Mouse (Mus musculus): ENCODE data around the gene Nwd2.

Gene Nwd2

GRCm38 (mm10) chr5:63755092-63755761, 106.3 kb downstream of the Nwd2 start:
- in situ Hi-C loops (cut with MboI, MseI) = loop anchor here (25.0 kb wide), 1 partner anchor 818 kb away; no protein-coding TSS in a partner anchor

GRCm38 (mm10) chr5:63755938-63756337, 107.0 kb downstream of the Nwd2 start:
- in situ Hi-C loops (cut with MboI, MseI) = loop anchor here (25.0 kb wide), 1 partner anchor 819 kb away; no protein-coding TSS in a partner anchor

- in situ Hi-C loops (cut with MboI, MseI) = loop anchor here (25.0 kb wide), 1 partner anchor 829 kb away; no protein-coding TSS in a partner anchor
Observed at GRCm38 (mm10) chr5:63765886-63766285, 117.0 kb downstream of the Nwd2 start.

- in situ Hi-C loops (cut with MboI, MseI) = loop anchor here (25.0 kb wide), 1 partner anchor 829 kb away; no protein-coding TSS in a partner anchor
Observed at GRCm38 (mm10) chr5:63766715-63767114, 117.8 kb downstream of the Nwd2 start.

- in situ Hi-C loops (cut with MboI, MseI) = loop anchor here (25.0 kb wide), 1 partner anchor 830 kb away; no protein-coding TSS in a partner anchor
Observed at GRCm38 (mm10) chr5:63767464-63767863, 118.6 kb downstream of the Nwd2 start.

- in situ Hi-C loops (cut with MboI, MseI) = loop anchor here (25.0 kb wide), 1 partner anchor 831 kb away; no protein-coding TSS in a partner anchor
Observed at GRCm38 (mm10) chr5:63768220-63768619, 119.3 kb downstream of the Nwd2 start.

GRCm38 (mm10) chr5:63772971-63773370, 124.1 kb downstream of the Nwd2 start:
- in situ Hi-C loops (cut with MboI, MseI) = loop anchor here (25.0 kb wide), 1 partner anchor 836 kb away; no protein-coding TSS in a partner anchor

GRCm38 (mm10) chr5:63773603-63774002, 124.7 kb downstream of the Nwd2 start:
- in situ Hi-C loops (cut with MboI, MseI) = loop anchor here (25.0 kb wide), 1 partner anchor 836 kb away; no protein-coding TSS in a partner anchor

GRCm38 (mm10) chr5:63788156-63788826, 139.4 kb downstream of the Nwd2 start:
- in situ Hi-C loops (cut with MboI, MseI) = no loop called here

GRCm38 (mm10) chr5:63811819-63812508, 163.1 kb downstream of the Nwd2 start, which contains the start of gene 0610040J01Rik:
Gene 0610040J01Rik, plus strand, starts transcription at chr5:63812363.
- in situ Hi-C loops (cut with MboI, MseI) = loop anchor here (5.0 kb wide), 2 partner anchors 75 to 250 kb away; no protein-coding TSS in a partner anchor

- in situ Hi-C loops (cut with MboI, MseI) = loop anchor here (5.0 kb wide), 2 partner anchors 75 to 250 kb away; no protein-coding TSS in a partner anchor
Observed at GRCm38 (mm10) chr5:63812509-63812865, 163.6 kb downstream of the Nwd2 start.

- in situ Hi-C loops (cut with MboI, MseI) = no loop called here
Observed at GRCm38 (mm10) chr5:63816643-63817042, 167.7 kb downstream of the Nwd2 start.

- in situ Hi-C loops (cut with MboI, MseI) = no loop called here
Observed at GRCm38 (mm10) chr5:63817270-63817669, 168.4 kb downstream of the Nwd2 start.

- in situ Hi-C loops (cut with MboI, MseI) = no loop called here
Observed at GRCm38 (mm10) chr5:63818975-63819374, 170.1 kb downstream of the Nwd2 start.

GRCm38 (mm10) chr5:63819519-63819918, 170.6 kb downstream of the Nwd2 start:
- in situ Hi-C loops (cut with MboI, MseI) = no loop called here

GRCm38 (mm10) chr5:63821176-63821575, 172.3 kb downstream of the Nwd2 start:
- in situ Hi-C loops (cut with MboI, MseI) = no loop called here

- in situ Hi-C loops (cut with MboI, MseI) = no loop called here
Observed at GRCm38 (mm10) chr5:63821860-63822259, 173.0 kb downstream of the Nwd2 start.

GRCm38 (mm10) chr5:63823362-63824332, 174.7 kb downstream of the Nwd2 start:
- in situ Hi-C loops (cut with MboI, MseI) = no loop called here

- in situ Hi-C loops (cut with MboI, MseI) = no loop called here
Observed at GRCm38 (mm10) chr5:63824599-63825350, 175.9 kb downstream of the Nwd2 start.

- in situ Hi-C loops (cut with MboI, MseI) = no loop called here
Observed at GRCm38 (mm10) chr5:63825881-63826280, 177.0 kb downstream of the Nwd2 start.

All from T-helper 1 cell (primary cell).